Mouse (Mus musculus) spleen, postnatal 0 days (tissue): ENCODE results near the gene Zscan21. TPM values are rescaled to one million over a fixed set of nuclear protein-coding genes. Genes with fewer than 3 reads are reported as not detected.

Experiments used
- microRNA counts: library from miRNA; unstranded; fragments of <30 nt; microRNA quantifications from one replicate; lab custom pipeline; 2015
- polyA plus RNA-seq: library from polyadenylated mRNA; unstranded; fragments of >200 nt; fragmentation: Nextera tagmentation; extraction: Ambion mirVana; gene quantifications from 2 replicates; pipeline ENCODE4 v1.2.1, GENCODE M21; 2015

Zscan21 gene
- 14.2 and 17.9 TPM in 2 replicates for polyA plus RNA-seq

DNA sequence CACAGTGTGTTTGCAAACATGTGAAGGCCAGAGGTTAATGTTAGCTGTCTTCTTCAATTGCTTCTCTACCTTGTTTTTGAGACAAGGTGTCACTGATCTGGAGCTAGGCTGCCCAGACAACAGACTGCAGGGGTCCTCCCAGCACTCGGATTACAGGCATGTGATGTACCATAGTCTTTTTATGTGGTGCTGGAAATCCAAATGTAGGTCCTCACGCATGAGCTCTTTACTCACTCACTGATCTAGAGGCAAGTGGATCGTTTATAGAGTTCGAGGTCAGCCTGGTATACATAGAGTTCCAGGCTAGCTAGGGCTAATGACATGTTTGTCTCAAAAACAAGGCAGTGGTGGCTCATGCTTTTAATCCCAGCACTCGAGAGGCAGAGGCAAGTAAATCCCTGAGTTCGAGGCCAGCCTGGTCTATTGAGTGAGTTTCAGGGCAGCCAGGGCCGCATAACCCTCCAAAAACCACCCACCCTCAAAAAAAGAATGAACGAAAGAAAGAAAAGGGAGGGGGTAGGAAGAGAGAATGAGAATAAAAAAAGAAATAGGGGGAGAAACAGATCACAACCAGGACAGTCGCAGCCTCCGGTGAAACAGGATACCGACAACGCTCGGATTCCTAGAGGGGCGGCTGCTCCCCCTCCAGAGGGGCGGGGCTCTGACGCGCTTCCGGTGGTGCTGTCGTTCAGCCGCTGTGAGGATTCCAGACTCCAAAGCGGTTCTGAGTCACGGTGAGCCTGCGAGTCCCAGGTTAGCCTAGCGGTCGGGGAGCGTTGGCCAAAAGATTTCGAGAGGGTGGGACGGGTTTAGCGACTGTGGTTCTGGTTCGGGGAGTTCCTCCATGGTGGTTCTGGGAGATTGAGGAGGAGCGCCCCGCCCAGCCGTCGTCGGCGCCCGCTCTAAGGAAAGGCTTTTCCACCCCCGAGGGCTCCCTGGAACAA lies at the start of gene Zscan21:
Gene Zscan21, plus strand, starts transcription at position 649 of the 944 bp plus-strand sequence.

GRCm38 (mm10) chr5:138084996-138085395 lies 31.7 kb upstream of the Zscan21 start, which contains the start of gene Zkscan1:
Gene Zkscan1, plus strand, starts transcription at chr5:138085084.

GRCm38 (mm10) chr5:138155443-138155976 lies 38.8 kb downstream of the Zscan21 start, which contains the start of gene Zfp113:
Gene Zfp113, minus strand, starts transcription at chr5:138155744.

DNA sequence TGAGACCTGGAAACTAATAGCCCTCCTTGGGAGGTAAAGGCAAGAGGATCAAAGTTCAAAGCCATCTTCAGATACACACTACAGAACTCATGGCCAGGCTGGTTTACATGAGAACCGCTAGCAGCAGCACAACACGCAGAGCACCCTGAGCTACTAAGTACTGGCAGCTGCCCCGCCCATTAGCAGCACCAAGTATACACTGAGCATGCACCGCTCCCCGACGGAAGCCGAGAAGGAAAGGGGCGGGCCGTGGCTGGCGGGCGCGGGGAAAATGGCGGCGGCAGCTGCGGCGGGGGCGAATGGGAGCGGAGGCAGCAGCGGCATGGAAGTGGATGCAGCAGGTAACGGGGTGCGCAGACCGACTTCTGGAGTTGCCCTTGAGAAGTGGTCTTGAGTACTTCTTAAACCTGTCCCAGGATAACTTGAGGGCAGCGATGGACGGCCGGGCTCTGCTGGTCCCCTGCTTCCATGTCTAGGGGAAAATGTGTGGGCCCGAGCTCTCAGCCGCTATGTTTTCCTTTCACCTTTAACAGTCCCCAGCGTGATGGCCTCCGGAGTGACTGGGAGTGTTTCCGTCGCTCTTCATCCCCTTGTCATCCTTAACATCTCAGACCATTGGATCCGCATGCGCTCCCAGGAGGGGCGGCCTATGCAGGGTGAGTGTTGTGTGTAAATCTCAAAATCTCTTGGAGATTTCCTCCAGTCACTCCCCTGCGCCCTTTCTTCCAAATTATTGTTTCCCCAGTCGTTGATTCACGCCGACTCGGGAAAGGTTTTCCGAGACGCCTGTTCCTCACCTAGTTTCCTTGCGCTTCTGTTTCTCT lies 44.4 kb downstream of the Zscan21 start, which contains the start of gene Cops6:
Gene Cops6, plus strand, starts transcription at position 230 of the 824 bp plus-strand sequence.

GRCm38 (mm10) chr5:138171695-138172491 lies 55.2 kb downstream of the Zscan21 start, which contains the start of the genes Ap4m1 and Mcm7:
Gene Ap4m1, plus strand, starts transcription at chr5:138172002.
Gene Mcm7, minus strand, starts transcription at chr5:138172422.

MicroRNAs within 50 kb of the gene (microRNA counts, 519-probe panel; counts per million panel counts)
- microRNA mmu-miR-106b (lab: Ali Mortazavi, UCI) (7,810 counts per million, percentile 77 among the panel's probes with 10 or more counts), microRNA mmu-miR-25 (lab: Ali Mortazavi, UCI) (9,119 counts per million, percentile 88 among the panel's probes with 10 or more counts), microRNA mmu-miR-93 (lab: Ali Mortazavi, UCI) (7,854 counts per million, percentile 77 among the panel's probes with 10 or more counts)

Other genes with a start within 250 kb of the Zscan21 start
- 25.5 and 39.0 TPM in 2 replicates for gene Pilrb2, start 245.1 kb upstream of the Zscan21 start, polyA plus RNA-seq
- 0.18 and 0.27 TPM in 2 replicates for gene Cyp3a13, start 195.3 kb upstream of the Zscan21 start, polyA plus RNA-seq
- 0.04 TPM in 1 of 2 replicates, not detected in the other for gene Gjc3, start 153.8 kb upstream of the Zscan21 start, polyA plus RNA-seq
- gene Azgp1, start 135.4 kb upstream of the Zscan21 start, polyA plus RNA-seq, result 0.46 TPM in 1 of 2 replicates, not detected in the other
- not detected in 2 replicates for gene Smok3a, start 95.6 kb upstream of the Zscan21 start, polyA plus RNA-seq
- not detected in 2 replicates for gene Smok3b, start 95.5 kb upstream of the Zscan21 start, polyA plus RNA-seq
- gene Smok3c, start 63.7 kb upstream of the Zscan21 start, polyA plus RNA-seq, result not detected in 2 replicates
- gene Zkscan1, start 31.8 kb upstream of the Zscan21 start, polyA plus RNA-seq, result 4.9 and 5.4 TPM in 2 replicates
- gene Zfp113, start 38.8 kb downstream of the Zscan21 start, polyA plus RNA-seq, result 6.2 and 7.3 TPM in 2 replicates
- gene Cops6, start 44.2 kb downstream of the Zscan21 start, polyA plus RNA-seq, result 124 and 131 TPM in 2 replicates
- 9.1 and 9.7 TPM in 2 replicates for gene Ap4m1, start 55.1 kb downstream of the Zscan21 start, polyA plus RNA-seq
- gene Mcm7, start 55.5 kb downstream of the Zscan21 start, polyA plus RNA-seq, result 197 and 222 TPM in 2 replicates
- 35.1 and 35.4 TPM in 2 replicates for gene Taf6, start 70.5 kb downstream of the Zscan21 start, polyA plus RNA-seq
- gene Cnpy4, start 70.6 kb downstream of the Zscan21 start, polyA plus RNA-seq, result 20.0 and 20.2 TPM in 2 replicates
- gene Mblac1, start 77.4 kb downstream of the Zscan21 start, polyA plus RNA-seq, result 6.0 and 7.3 TPM in 2 replicates
- 1.1 and 1.6 TPM in 2 replicates for gene Nxpe5, start 109.0 kb downstream of the Zscan21 start, polyA plus RNA-seq
- 59.8 and 75.8 TPM in 2 replicates for gene Lamtor4, start 138.6 kb downstream of the Zscan21 start, polyA plus RNA-seq
- gene BC037034, start 147.1 kb downstream of the Zscan21 start, polyA plus RNA-seq, result 8.0 and 8.6 TPM in 2 replicates
- 0.49 and 0.56 TPM in 2 replicates for gene Gal3st4, start 155.9 kb downstream of the Zscan21 start, polyA plus RNA-seq
- gene Gm43720, start 163.1 kb downstream of the Zscan21 start, polyA plus RNA-seq, result not detected in 2 replicates
- 1.5 TPM in 2 replicates for gene Gpc2, start 163.1 kb downstream of the Zscan21 start, polyA plus RNA-seq
- gene Stag3, start 163.3 kb downstream of the Zscan21 start, polyA plus RNA-seq, result 1.8 and 2.4 TPM in 2 replicates
- gene Pvrig, start 225.1 kb downstream of the Zscan21 start, polyA plus RNA-seq, result 0.52 and 1.0 TPM in 2 replicates